Mouse (Mus musculus) E14TG2a.4 (cell line): ENCODE results near the gene Arid5a.

ENCODE experiments used
- CTCF ChIP-seq: conservative IDR thresholded peaks from 2 replicates; pipeline ENCODE4 v1.5.1; 2014; ENCODE audit warnings: low read length
- NANOG ChIP-seq: IDR thresholded peaks from 2 replicates; pipeline ENCODE4 v1.6.1; 2014; ENCODE audit warnings: borderline replicate concordance, low read length, mixed read lengths
- POU5F1 ChIP-seq: IDR thresholded peaks from 2 replicates; pipeline ENCODE4 v1.6.1; 2014; ENCODE audit warnings: low read length, borderline replicate concordance

GRCm38 (mm10) chr1:36304764-36305163 lies 2.8 kb upstream of the Arid5a start:
- TF ChIP-seq CTCF = no peak
- TF ChIP-seq POU5F1 = no peak
- no peak for TF ChIP-seq NANOG
